Mouse (Mus musculus) spleen, adult 12 weeks (tissue): ENCODE measurements around the gene D730048I06Rik.
"Not testable (repeated sequence)": the region's sequence is repeated elsewhere in the genome, so short reads cannot be mapped to it uniquely, and the experiment has no call there.

Source experiments
- DNase-seq: peaks from one replicate; pipeline ENCODE4 v3.0.0; 2022; ENCODE audit warnings: low spot score

D730048I06Rik gene

DNA sequence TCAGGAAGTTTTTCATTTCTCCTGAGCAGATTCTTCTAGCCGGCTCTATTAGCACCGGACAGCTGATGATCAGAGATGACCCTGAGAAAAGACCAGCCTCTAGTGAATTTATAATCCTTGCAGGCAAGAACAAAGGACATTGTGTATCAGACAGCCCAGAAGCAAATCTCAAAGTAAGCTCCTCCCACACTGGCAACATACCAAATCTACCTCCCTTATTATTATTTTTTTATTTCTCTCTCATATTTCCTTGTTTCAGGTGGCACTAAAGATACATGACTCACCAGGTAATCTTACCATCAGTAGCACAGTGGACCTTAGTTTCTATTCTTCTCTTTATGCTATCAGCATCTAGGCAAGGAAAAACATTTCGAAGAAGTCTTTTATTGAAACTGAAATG is at the start of gene D730048I06Rik, which contains the start of gene Gm27235:
D730048I06Rik (minus strand) TSS at position 112 of the 400 bp plus-strand sequence.
Gm27235 (minus strand) TSS at position 101 of the 400 bp plus-strand sequence.
- DNase-seq: no peak

DNA sequence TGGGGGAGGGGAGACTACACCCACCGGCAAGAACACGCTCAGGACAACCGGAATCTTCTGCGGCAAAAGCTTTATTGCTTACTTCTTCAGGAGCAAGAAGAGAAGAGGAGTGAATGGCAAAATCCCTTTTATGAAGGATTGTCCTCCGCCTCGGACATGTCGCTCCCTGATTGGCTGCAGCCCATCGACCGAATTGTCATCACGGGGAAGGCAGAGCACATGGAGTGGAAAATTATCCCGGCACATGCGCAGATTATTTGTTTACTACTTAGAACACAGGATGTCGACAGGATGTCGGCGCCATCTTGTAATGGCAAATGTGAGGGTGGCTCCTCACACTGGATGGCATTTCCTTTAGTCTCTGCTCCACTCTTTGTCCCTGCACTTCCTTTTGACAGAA is 28.0 kb upstream of the D730048I06Rik start:
- not testable (repeated sequence) for DNase-seq

DNA sequence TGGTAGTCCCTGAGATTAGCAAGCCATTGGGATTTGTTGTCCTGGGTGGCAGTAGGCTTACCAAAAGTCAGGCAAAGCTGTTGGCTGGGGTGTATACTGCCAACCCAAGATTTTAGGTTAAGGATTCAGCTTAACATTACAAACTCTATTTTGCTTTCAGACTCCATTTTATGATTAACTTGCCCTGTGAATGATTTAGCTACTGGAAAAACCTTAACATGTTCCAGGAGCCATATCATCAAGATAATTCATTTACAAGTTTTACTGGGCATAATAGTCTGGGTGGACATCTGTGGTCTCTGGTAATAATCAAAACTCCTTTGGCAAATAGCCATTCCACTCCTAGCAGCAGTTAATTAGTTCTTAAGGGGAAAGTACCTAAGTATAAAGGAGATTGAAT is 8.2 kb upstream of the D730048I06Rik start:
- no peak for DNase-seq

DNA sequence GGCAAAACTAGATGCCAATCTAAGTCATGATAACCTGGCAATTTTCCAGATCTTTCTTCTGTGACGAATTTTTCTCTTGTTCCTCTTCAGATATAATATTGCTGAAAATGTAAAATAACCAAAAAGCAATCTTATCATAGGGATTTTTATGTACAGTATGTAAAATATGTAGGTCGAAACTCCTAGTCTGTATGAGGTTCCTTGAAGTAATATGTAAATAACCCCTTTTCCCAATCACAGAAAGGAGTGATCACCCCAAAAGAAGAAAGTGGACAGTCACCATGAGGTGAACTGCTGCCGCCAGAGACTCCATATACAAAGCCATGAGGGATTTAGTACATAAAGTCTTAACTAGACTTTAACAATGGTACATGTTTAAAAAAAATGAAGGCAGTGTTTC is 11.9 kb downstream of the D730048I06Rik start, which contains the start of gene Gm17727:
Gm17727 (minus strand) TSS at position 101 of the 400 bp plus-strand sequence.
- DNase-seq: no peak

DNA sequence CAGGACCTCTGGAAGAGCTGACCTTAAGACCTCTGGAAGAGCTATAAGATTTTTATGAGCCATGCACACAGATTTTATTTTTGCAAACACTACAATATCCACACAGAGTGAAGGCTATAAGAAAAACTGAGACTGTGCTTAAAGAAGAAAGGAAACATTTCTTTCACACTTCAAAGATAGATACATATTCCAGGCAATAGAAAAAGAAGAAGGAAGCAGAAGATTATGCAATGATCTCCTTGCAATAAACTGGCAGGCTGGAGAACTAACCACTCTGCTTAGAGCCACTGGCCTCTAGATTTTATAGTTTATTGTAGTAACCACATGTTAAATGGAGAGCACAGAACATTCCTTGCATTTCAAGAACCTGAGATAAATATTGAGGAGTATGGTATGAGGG is 33.1 kb downstream of the D730048I06Rik start:
- DNase-seq: no peak

DNA sequence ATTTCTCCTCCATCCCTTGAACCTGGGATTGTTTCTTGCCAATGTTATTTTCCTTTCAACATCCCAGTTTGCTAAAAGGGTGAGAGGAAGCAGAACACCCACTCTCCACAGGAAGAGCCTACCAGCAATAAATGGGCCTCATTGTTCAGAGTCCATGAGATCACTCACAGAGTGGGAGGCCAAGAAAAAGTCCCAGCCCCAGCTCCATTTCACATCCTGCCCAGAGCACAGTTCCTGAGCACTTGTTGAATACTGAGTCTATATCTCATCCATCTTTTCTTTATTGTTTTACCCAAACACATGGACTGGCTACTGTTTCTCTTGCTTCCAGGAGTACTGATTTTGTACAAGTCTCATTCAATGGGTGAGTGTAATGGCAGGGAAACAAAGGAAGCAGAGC is 49.2 kb downstream of the D730048I06Rik start, which contains the start of gene Gm17677:
Gm17677 (plus strand) TSS at position 301 of the 400 bp plus-strand sequence.
- DNase-seq: no peak
